Mouse (Mus musculus) A20 (cell line): ENCODE data around the gene Cxcr1.

ENCODE experiments used
- DNase-seq: peaks from one replicate; pipeline ENCODE4 v3.0.0-alpha.2; 2011; ENCODE audit warnings: low read depth, low spot score

Gene Cxcr1

GRCm38 (mm10) chr1:74196621-74197419, 2.4 kb upstream of the Cxcr1 start:
- no peak for DNase-seq

DNA sequence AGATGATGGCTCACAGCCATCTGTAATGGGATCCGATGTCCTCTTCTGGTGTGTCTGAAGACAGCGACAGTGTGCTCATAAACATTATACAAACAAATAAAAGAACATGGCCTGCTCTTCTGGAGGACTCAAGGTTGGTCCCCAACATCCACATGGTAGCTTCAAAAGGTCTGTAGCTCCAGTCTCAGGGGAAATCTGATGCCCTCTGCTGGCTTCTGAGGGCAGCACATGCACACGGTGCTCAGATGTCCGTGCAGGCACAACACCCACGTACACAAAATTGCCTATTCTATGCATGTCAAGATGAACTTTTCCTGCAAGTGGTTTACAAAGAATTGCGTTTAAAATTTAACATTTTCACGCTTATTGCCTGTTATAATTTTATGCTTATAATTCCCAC, 1.5 kb upstream of the Cxcr1 start:
- peak; percentile 68 for DNase-seq

DNA sequence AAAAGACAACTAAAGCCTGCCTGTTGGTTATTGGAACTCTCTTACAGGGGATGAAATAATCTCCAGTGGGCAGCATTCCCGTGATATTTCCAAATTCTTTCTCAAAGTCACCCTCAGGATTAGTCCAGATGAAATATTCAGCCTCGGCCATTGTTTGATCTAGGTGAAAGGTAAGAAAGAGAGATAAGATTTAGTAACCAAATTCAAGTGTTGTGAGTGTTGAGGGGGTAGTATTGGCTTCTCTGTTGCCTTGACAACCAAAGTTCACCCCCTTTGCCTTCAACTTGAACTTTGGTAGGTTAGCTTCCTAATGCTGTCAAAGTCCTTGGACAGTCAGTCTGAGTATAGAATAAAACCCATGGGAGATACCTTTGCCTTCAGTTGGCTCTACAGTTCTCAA, 1.7 kb downstream of the Cxcr1 start:
- DNase-seq = no peak

DNA sequence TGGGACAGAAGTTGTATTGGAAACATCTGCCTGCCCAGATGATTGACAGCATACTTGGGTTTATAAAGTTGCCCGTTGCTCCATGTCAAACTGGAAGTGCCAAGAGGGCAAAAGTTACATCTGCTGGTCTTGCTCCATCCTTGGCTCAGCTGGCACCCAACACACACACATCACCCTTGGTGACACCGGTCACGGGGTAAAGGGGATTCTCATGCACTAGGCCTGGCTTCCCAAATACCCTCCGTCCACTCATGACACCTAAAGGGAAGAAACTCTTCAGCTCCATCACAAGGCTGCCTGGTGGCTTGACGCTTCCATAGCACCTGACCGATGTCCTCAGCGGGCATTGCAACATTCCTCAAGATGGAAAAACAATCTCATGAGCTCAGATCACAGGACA, 4.0 kb downstream of the Cxcr1 start:
- DNase-seq = no peak

- peak; percentile 42 for DNase-seq
Measured at GRCm38 (mm10) chr1:74183006-74183405, 11.4 kb downstream of the Cxcr1 start.

DNA sequence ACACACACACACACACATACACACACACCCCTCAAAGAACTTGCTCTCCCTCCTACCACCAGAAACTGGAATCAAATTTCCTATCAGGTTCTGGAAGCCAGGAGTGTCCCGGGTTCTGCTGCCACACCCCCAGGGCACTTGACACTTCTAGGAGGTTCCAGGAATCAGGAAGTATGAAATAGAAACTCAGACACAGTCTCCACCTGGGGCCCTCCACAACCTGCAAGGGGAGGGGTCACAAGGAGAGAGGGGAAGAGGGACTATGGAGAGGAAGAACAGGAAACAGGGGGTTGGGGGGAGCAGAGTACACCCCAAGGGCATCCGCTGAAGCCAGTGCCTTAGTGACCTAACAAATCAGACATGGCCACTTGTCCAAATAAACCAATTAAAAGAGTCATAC, 13.0 kb downstream of the Cxcr1 start:
- no peak for DNase-seq

DNA sequence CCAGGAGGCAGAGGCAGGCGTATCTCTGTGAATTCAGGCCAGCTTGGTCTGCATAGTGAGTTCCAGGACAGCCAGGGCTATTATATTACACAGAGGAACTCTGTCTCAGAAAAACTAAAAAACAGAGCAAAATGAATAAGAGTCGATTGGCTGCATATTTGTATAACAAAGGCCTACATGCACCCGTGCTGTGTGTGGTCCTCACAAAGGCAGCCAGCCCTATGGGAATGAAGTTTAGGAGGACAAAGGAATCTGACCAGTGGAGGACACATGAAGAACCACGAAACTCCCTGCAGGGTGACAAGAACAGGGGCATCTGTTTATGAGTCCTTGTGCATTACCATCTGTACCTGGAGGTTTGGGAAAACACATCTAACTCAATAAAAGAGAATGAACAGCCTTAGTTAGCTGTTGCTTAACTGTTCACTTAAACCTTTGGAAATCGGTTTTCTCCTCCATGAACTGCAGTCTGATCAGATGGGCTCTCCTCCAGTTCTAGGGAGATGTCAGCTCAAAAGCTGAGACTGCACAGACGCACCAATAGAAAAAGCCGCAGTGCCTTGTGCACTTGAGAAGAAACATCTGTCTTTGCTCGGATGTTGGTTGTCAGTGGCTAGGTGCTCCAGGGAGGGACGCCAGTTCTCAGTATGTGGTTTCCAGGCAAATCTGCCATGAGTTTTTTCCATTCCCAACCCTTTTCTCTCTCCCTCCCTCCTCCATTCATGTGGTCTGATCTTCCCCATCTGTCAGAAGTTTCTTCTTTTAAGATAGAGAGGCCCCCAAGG, 14.6 kb downstream of the Cxcr1 start:
- DNase-seq = no peak

DNA sequence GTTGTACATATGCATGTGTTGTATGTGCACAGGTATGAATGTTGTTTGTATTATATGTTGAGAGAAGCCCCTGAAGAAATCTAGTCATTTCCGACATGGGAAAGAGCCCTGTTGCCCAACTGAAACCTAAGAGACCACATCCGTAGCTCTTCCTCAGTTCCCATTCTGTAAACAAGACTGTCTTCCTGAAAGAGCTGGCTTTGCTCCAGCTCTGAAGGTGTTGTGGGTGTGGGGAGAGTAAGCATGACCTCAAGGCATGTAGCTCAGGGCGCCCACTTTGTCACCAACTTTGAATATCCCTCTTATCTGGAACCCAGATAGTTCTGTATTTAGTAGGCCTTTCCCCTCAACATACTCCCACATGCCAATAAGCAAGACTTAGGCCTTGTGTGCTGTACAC, 15.8 kb downstream of the Cxcr1 start:
- DNase-seq = no peak

DNA sequence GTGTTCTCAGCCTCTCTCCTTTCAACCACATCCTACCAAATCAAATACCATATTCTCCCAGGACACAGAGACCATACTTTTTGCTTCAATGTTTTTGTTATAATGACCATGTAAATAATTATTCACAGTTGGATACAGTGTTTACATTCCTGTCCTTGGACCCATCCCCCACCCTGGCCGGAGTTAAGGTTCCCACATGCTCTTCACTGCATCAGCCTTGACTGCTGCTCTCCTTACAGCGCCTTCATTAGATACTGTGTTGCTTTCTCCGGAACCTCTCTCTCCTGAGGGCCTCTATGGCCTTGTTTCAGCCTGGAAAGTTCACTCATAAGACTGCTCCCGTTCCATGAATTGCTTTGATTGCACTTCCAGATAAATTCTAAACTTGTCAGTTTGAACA, 18.7 kb downstream of the Cxcr1 start:
- DNase-seq = no peak

DNA sequence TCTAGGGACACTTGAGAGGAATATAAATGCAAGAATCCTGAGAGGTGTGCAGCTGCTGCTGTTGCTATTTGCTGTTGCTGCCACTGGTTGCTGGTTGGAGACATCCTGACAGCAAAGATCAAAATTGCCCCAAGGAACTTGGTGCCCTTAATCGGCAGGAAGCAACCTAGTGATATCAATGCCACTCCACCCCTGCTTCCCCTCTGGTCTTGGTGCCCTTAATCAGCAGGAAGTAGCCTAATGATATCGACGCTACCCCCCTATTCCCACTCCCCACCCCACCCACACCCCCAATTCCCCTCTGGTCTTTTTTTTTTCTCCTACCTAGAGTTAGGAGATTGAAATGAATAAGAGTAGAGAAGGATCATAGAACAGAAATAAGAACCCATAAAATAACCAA, 21.7 kb downstream of the Cxcr1 start:
- no peak for DNase-seq

GRCm38 (mm10) chr1:74169721-74170120, 24.7 kb downstream of the Cxcr1 start:
- DNase-seq = no peak

DNA sequence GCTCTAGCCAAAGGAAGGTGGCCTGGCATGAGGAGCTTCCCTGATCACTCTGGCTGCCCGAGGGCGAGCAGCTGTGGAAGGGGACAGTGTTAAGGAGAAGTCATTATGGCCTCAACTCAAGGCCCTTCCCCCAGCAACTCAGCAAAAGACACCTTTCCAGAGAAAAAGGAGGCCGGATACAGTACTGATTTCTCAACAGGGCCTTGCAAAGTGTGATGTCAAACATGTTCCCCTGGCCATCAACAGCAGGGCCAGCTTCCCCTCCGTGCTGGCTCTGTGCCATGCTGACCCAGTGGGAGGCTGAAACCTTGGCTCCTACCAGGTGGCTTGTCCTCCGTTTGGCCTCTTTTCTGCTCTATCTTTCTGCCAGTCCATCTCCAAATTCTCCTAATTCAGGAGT, 27.3 kb downstream of the Cxcr1 start:
- DNase-seq = no peak

GRCm38 (mm10) chr1:74160036-74160435, 34.4 kb downstream of the Cxcr1 start:
- no peak for DNase-seq

GRCm38 (mm10) chr1:74159613-74160012, 34.8 kb downstream of the Cxcr1 start:
- DNase-seq = peak; percentile 30

DNA sequence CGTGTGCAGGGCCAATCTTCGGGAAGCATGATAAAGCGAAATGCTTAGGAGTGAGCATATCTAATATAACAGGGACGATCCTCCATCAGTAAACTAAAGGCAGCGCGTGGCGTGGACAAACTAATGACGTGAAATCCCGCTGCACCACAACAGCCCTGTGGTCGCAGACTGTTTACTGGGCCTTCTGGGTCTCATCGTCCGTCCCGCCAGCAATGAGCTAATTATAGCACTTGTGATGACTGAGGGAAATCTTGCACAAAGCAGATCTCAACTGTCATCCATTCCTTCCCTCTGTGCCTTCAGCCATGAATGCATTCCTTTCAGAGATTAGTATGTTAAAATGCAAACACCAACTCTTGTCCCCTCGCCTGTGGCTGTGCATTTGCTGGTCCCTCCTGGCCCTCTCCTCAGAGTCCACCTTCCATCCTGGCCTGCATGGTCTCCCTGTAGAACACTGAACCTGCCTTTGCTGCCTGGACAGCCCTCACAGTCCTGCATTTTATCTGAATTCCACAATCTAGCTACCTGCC, 38.0 kb downstream of the Cxcr1 start:
- DNase-seq = no peak

- DNase-seq = peak; percentile 33
Measured at GRCm38 (mm10) chr1:74155435-74156012, 38.9 kb downstream of the Cxcr1 start.

- DNase-seq = no peak
Measured at GRCm38 (mm10) chr1:74153461-74154184, 40.8 kb downstream of the Cxcr1 start, which contains the start of gene Cxcr2. TSS of gene Cxcr2 (plus strand) at chr1:74153989.

- DNase-seq = no peak
Measured at GRCm38 (mm10) chr1:74151091-74151490, 43.3 kb downstream of the Cxcr1 start.

DNA sequence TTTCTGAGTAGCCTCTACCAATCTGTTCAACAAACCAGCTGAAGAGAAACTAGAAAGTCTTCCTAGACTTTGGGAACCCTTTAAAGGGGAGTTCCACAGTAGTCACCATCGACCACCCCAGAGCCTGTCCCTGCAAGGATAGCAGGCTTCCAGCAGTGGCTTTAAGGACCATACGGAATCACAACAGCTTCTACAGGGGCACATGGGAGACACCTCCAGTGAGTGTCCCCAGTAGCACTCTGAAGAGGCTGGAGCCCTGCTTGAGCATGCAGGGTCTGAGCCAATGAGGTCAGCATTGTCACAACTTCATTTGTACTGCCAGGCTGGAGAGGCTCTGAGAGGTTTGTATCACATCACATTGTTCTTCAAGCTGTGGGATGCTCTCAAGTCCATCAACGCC, 44.3 kb downstream of the Cxcr1 start:
- no peak for DNase-seq

- DNase-seq = no peak
Measured at GRCm38 (mm10) chr1:74149106-74149885, 45.1 kb downstream of the Cxcr1 start.
